Mouse (Mus musculus) thymus, adult 2 months (tissue): ENCODE measurements around the gene Rbm17. TPM values are rescaled to one million over a fixed set of nuclear protein-coding genes. Genes with fewer than 3 reads are reported as not detected.

Source experiments
- DNase-seq: peaks from one replicate; pipeline ENCODE4 v3.0.0; 2021
- H3K27ac ChIP-seq: fragments of 200-500 bp; 2 replicates; pipeline ENCODE4 v1.5.1; 2012; ENCODE audit warnings: low read length, control low read depth; ENCODE audit not compliant: control insufficient read depth, insufficient read depth
- H3K27me3 ChIP-seq: fragments of 200-500 bp; 2 replicates; pipeline ENCODE4 v1.6.1; 2012; ENCODE audit warnings: mild to moderate bottlenecking, low read length, moderate library complexity, mixed read lengths; ENCODE audit not compliant: control insufficient read depth, insufficient read depth
- H3K36me3 ChIP-seq: fragments of 200-500 bp; 2 replicates; pipeline ENCODE4 v1.6.1; 2012; ENCODE audit warnings: mild to moderate bottlenecking, low read length, moderate library complexity; ENCODE audit not compliant: control insufficient read depth, insufficient read depth
- H3K4me1 ChIP-seq: fragments of 200-500 bp; replicated peaks from 2 replicates; pipeline ENCODE4 v1.6.1; 2012; ENCODE audit warnings: low read length; ENCODE audit not compliant: control insufficient read depth, insufficient read depth
- H3K4me3 ChIP-seq: fragments of 200-500 bp; 2 replicates; pipeline ENCODE4 v1.5.1; 2012; ENCODE audit warnings: mild to moderate bottlenecking, low read length, control low read depth, moderate library complexity; ENCODE audit not compliant: control insufficient read depth, insufficient read depth
- CTCF ChIP-seq: fragments of 200-500 bp; IDR thresholded peaks from 2 replicates; pipeline ENCODE4 v1.5.1; 2012; ENCODE audit warnings: mild to moderate bottlenecking, control low read depth, low read length, moderate library complexity, borderline replicate concordance; ENCODE audit not compliant: control insufficient read depth, poor library complexity, insufficient read depth; ENCODE audit errors: extremely low read depth
- POLR2A ChIP-seq: fragments of 200-500 bp; IDR thresholded peaks from 2 replicates; pipeline ENCODE4 v1.6.1; 2012; ENCODE audit warnings: mild to moderate bottlenecking, low read length, control low read depth, moderate library complexity; ENCODE audit not compliant: control insufficient read depth, poor library complexity, insufficient read depth; ENCODE audit errors: extremely low read depth
- WGBS: fragments of 180-500 bp; shearing (Covaris S2); methylation state at CpG from one replicate; pipeline ENCODE4 v1.1.7; 2018; 5-methylcytosine and 5-hydroxymethylcytosine counted together
- polyA plus RNA-seq: library from polyadenylated mRNA; depleted of rRNA; stranded (reverse); fragments of >200 nt; gene quantifications from 2 replicates; pipeline ENCODE4 v1.2.3, GENCODE M21; 2012

Rbm17 gene
- polyA plus RNA-seq, 1 experiment, result 84.8 TPM

DNA sequence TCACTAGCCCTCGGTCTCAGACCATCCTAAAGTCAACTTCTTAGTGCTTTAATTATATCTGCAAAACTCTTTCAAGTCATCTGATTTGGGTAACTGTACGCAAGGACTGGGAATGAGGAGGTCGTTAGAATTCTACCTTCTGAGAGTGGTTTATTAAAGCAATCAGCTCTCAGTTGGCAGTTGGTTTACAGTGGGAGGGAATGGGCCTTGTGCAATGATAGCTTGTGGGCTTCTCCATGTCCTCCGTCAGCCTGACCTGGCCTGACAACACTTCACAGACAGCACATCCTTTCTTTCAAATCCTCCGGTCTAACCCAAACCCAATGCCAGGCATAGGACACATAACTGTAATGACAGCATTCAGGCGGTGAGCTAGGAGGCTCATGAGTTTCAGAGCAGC is 39.2 kb downstream of the Rbm17 start:
- 93% methylated on average over 6 of the region's 6 CpGs for WGBS
- Histone ChIP-seq H3K4me3 (no peak overlapping the region), H3K27ac (no peak overlapping the region), H3K36me3 (no peaks in the 10 kb centered on the region), H3K27me3 (no peaks in the 10 kb centered on the region), H3K4me1 (peaks cover 4% of the 10 kb centered on the region; the same call in 1 of the 2 replicates)
- TF ChIP-seq POLR2A, result no peak
- TF ChIP-seq CTCF, result no peak
- DNase-seq, result no peak

DNA sequence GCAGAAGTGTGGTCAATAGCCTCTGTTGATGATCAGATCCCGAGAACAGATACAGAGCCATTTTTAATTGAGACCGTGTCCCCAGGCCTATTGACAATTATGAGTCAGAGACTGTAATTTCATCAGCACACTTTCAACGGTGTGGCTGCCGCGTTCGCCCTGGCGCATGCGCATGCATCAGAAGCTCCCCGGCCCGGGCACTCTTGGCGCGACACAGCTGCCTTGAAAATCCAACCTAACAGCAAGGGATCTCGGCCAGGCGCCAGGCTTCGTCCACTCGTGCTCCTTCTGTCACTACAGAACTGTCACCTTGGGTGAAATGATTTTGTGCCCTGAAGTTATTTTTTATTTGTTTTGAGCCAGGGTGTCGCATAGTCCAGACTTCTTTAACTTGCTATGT is 40.7 kb downstream of the Rbm17 start:
- TF ChIP-seq CTCF, result no peak
- TF ChIP-seq POLR2A, result no peak
- no peak overlapping the region for H3K27ac ChIP-seq

GRCm38 (mm10) chr2:11558654-11559053 is 45.3 kb downstream of the Rbm17 start:
- WGBS, result 96% methylated on average over 7 of the region's 7 CpGs
- Histone ChIP-seq H3K4me3 (no peak overlapping the region), H3K4me1 (no peaks in the 10 kb centered on the region), H3K27ac (no peak overlapping the region), H3K27me3 (no peaks in the 10 kb centered on the region), H3K36me3 (no peaks in the 10 kb centered on the region)
- DNase-seq, result no peak
- TF ChIP-seq POLR2A (no peak), CTCF (no peak)

More for the DNA sequence above, 40.7 kb downstream of the Rbm17 start:
- Histone ChIP-seq H3K4me1 (peaks cover 4% of the 10 kb centered on the region; the same call in 1 of the 2 replicates), H3K4me3 (no peak overlapping the region), H3K27me3 (no peaks in the 10 kb centered on the region), H3K36me3 (no peaks in the 10 kb centered on the region)
- 97% methylated on average over 17 of the region's 17 CpGs for WGBS
- no peak for DNase-seq

GRCm38 (mm10) chr2:11557244-11557643 is 46.7 kb downstream of the Rbm17 start:
- no peaks in the 10 kb centered on the region for H3K36me3 ChIP-seq
- no peak overlapping the region for H3K4me3 ChIP-seq
- peaks cover 3% of the 10 kb centered on the region for H3K4me1 ChIP-seq
- WGBS, result 95% methylated on average over 3 of the region's 3 CpGs
- H3K27ac ChIP-seq, result no peak overlapping the region
- H3K27me3 ChIP-seq, result no peaks in the 10 kb centered on the region
- TF ChIP-seq POLR2A (no peak), CTCF (no peak)
- DNase-seq, result no peak

- 82% methylated on average over 6 of the region's 6 CpGs for WGBS
- Histone ChIP-seq H3K4me3 (no peak overlapping the region), H3K27ac (no peak overlapping the region), H3K36me3 (no peaks in the 10 kb centered on the region), H3K27me3 (no peaks in the 10 kb centered on the region), H3K4me1 (peaks cover 5% of the 10 kb centered on the region)
- no peak for TF ChIP-seq CTCF
- TF ChIP-seq POLR2A, result no peak
- no peak for DNase-seq
Observed at GRCm38 (mm10) chr2:11555316-11555715, 48.6 kb downstream of the Rbm17 start.

- H3K4me3 ChIP-seq, result peak within 1 kb of the TSS; percentile 74
- peak within 1 kb of the TSS; percentile 25 for H3K27ac ChIP-seq
Observed at GRCm38 (mm10) chr2:11553471-11554400, 50.2 kb downstream of the Rbm17 start, which contains the start of gene Pfkfb3. Pfkfb3 (minus strand) TSS chr2:11554077.

More at GRCm38 (mm10) chr2:11553471-11554400, 50.2 kb downstream of the Rbm17 start, which contains the start of gene Pfkfb3:
- 2% methylated on average over 66 of the region's 67 CpGs for WGBS
- Histone ChIP-seq H3K36me3 (no peaks in the 10 kb centered on the region), H3K4me1 (peaks cover 12% of the 10 kb centered on the region), H3K27me3 (no peaks in the 10 kb centered on the region)
- peak; percentile 79 for DNase-seq
- TF ChIP-seq CTCF (0 out of 2 replicates have a peak, but pooled peaks have one; percentile 32), POLR2A (peak; percentile 59; the same call in 1 of the 2 replicates)
